Mouse (Mus musculus): ENCODE data around the gene Stard3.

GRCm38 (mm10) chr11:98330745-98331204 lies 27.4 kb upstream of the Stard3 start:
- TF ChIP-seq CTCF (IDR thresholded peaks at IDR 0.05; ENCODE audit: borderline replicate concordance, insufficient read depth, low read length): no peak
- no peak for TF ChIP-seq POLR2A (IDR thresholded peaks at IDR 0.05; ENCODE audit: low read depth, low read length)
